Mouse (Mus musculus) CH12F3 (cell line): Measurements from ENCODE around the gene Pacsin2.
"Not testable (repeated sequence)": the region's sequence is repeated elsewhere in the genome, so short reads cannot be mapped to it uniquely, and the experiment has no call there.

ENCODE experiments used
- in situ Hi-C: fragments of 300-500 bp; cut with MboI; formaldehyde crosslinking; loops from 2 replicates; pipeline ENCODE4 v1.14.3; 2020; ENCODE audit warnings: low sequenced_read_pairs

Gene Pacsin2

DNA sequence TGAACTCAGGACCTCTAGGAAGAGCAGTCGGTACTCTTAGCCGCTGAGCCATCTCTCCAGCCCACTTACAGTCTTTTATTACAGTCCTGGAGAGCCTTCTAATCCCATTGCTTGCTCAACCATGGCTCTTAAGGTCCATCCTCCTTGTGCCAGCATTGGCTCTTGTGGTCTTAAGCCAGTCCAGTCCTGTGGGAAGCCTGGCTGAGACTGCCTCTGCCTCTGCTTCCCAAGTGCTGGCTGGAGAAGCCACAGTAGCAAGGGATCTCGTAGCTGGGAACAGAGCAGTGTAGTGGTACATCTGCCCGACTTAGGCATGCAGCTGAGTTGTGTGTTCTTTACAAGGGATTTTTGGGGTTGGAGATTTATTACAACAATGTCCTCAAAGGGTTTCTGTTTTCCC, 81.9 kb downstream of the Pacsin2 start:
- in situ Hi-C loops: no loop called here

DNA sequence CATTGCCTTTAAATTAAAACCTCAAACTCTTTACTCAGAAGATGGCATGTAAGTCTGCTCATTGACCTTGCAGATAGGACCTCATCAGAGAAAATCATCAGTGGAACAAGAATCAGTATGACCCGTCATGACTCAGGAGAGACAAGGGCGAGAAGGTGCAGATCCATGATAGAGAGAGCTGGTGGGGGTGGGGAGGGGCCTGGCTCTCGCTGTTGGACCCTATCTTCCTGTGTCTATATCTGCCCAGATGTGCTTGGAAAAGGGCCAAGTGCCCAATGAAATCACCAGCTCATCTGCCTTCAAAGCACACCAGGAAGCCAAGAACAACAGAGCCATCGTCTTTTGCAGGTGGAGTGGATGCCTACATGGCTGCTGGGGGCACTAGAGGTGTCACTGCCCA, 87.3 kb downstream of the Pacsin2 start:
- in situ Hi-C loops: no loop called here

DNA sequence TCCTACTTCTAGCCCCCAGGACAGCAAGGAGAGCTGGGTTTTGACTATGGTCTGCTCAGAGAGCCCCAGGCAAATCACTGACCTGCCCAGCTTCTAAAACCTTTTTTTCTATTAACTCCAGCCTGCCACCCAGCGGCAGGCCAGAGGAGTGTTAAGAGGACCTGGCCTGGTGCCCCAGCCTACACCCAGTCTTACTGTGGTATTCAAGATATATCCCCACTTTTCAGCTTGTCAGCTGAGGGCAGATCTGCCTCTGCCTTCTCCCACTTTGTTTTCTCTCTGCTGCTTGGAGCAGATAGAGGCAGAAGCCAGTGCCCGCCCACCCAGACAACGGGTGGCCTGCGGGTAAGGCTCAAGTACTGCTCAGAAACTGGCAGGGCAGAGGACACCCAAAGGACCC, 89.3 kb downstream of the Pacsin2 start:
- in situ Hi-C loops: no loop called here

DNA sequence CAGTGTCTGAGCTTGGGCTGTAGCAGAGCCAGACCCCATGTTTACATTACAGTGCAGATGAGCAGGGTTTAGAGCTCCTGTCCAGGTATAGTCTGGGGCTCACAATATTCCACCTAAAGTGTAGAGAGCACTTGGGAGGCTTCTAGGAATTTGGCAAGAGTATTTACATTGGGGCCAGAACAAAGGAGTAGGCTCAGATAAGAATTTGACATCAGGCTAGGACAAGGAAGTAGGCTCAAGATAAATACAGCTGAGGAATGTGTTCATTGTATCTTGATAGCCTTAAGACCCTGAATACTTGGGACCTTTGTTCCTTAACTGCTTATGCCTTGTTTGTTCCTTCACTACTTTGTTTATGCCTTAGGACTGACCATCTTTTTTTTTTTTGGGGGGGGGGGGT, 90.3 kb downstream of the Pacsin2 start:
- in situ Hi-C loops: no loop called here

DNA sequence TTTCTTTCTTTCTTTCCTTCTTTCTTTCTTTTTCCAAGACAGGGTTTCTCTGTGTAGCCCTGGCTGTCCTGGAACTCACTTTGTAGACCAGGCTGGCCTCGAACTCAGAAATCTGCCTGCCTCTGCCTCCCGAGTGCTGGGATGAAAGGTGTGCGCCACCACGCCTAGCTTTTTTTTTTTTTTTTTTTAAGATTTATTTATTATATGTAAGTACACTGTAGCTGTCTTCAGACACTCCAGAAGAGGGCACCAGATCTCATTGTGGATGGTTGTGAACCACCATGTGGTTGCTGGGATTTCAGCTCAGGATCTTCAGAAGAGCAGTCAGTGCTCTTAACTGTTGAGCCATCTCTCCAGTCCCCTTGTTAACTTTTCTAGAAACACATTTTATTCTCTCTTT, 95.7 kb downstream of the Pacsin2 start:
- in situ Hi-C loops: not testable (repeated sequence)

DNA sequence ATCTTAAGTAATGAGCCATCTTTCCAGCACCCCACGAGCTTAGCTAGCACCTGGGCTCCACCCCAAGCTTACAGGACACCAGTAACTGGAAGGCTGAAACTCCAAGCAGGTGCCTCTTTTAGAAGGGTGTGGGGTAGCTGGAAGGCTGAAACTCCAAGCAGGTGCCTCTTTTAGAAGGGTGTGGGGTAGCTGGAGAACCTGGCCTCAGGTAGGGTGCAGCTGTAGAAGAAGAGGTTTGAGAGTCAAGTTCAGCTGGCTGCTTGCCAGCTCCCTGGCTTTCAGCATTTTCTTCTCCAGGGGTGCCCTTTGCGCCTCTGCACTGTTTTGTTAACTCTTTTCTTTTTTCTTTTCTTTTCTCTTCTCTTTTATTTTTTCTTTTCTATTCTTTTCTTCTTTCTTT, 96.1 kb downstream of the Pacsin2 start:
- in situ Hi-C loops: no loop called here

DNA sequence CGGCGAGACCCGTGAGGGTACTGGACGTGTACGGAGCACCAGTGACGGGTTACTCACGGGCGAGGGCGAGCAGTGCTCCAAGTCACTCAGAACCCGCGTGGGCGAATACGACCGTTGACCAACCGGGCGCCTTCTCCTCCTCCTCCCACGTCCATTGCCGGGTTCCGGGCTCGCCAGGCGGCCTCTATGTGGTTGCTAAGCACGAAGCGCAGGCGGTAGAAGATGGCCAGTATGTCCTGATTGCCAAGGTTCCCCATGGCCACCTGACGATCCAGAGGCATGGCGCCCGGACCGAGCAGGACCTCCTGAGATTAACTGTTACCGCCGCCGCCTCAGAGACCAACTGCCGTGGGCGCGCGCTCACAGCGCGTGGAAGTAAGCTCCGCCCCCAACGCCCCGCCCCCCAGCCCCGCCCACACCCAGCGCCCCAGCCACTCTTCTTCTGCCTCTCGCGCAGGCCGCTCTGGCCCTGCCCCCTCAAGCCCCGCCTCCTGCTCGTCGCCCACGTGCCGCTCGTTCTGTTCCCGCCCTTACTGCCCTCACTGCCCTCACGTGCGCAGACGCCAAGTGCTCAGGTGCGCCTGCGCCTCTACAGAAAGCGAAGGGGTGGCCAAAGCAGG, 97.4 kb downstream of the Pacsin2 start:
- in situ Hi-C loops: no loop called here

DNA sequence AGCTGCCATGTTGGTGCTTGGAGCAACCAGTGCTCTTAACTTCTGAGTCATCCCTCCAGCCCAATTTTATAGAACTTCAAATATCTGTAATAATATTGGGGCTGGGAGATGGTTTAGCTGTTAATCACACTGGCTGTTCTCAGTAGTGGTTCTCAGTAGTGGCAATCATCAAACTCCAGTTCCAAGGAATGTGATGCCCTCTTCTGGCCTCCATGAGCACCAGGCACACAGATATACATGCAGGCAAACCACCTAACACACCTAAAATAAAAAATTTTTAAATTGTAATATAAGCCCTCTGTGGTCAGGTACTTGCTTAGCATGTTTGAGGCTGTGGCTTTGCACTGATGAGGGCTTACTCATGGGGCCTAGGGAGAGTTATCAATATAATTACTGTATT, 98.7 kb downstream of the Pacsin2 start:
- in situ Hi-C loops: no loop called here

DNA sequence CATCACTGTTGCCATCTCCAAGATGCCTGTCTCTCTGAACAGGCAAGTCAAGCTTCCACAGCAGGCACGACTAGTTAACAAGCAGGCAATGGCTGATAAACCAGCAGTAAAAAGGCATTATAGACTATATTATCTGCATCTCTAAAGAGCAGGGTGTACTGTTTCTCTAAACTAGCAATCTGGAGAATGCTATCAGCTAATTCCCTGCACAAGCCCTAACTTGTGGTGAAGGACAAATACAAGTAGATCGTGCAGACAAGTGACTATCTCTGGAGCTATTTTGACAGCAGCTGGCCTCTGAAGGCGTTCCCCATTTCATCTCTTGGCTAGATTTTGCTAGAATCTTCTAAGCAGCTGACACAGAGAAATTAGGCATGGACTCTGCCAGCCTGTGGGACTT, 100.2 kb downstream of the Pacsin2 start:
- in situ Hi-C loops: no loop called here

DNA sequence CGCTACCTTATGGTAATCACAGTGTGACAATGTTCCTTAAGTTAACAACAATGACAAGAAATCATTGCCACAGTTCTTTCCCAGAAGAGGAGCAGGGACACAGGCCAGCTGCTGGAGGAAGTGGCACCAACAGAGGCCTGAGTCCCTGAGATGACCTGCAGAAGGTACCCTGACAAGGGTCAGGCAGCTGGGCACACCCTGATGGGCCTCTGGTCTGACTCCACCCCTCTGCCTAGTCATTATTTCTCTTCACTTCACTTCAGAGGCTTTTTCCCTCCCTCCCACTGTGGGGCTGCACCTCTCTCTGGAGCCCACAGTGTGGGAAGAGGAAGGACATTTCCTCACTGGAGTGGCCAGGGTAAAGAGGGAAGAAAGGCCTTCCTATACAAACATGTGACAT, 101.6 kb downstream of the Pacsin2 start:
- in situ Hi-C loops: not testable (repeated sequence)

DNA sequence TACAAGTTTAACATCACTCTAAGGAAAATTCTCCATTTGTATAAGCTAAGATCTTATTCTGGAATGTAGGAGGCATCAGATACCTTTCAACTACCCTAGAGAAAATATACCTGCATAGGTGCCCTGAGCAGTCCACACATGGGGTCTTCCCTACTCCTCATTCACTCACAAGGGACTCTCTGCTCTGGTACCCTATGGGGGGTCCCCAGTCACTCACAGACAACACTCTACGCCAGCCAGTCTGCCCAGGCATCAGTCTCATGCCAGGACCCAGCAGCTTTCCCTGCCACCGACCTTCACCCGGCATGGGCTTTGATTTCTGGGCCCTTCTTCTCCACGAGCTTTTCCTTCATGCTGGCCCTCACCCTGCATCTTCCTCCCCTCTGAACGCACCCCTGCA, 103.5 kb downstream of the Pacsin2 start:
- in situ Hi-C loops: not testable (repeated sequence)

DNA sequence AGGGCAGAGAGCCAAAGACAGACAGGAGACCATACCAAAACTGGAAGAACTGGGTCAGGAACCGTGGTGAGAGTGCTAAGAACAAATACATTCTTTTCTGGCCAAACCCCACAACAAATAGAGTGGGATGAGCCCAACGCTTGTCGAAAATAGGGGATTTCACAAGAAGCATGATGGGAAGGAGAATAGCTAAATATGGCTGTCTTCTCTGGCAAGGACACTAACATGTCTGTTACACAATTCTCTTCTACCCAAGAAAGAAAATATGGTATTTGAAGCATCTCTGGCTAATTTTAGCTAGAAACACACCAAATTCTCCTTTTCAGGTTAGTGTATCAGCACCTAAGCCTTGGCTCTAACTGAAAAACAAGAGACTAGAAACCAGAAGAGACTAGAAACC, 104.3 kb downstream of the Pacsin2 start:
- in situ Hi-C loops: no loop called here

DNA sequence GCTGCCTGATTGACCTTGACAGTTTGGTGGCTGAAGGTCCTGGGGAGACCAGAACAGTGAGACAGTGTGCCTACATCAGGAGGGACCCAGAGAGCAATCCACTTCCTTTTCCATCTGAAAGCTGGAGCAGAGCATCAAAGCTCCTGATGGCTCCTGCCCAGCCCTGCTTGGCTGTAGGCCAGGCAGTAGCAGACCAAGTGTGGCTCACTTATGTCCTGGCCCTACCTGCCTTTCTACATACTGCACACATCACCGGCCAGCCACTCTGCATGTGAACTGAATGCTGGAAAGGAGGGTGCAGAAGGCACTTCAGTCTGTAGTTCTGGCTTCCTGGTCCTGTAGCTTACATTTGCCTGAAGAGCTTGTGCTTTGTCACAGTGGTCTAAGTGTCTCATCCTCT, 105.9 kb downstream of the Pacsin2 start:
- in situ Hi-C loops: no loop called here

DNA sequence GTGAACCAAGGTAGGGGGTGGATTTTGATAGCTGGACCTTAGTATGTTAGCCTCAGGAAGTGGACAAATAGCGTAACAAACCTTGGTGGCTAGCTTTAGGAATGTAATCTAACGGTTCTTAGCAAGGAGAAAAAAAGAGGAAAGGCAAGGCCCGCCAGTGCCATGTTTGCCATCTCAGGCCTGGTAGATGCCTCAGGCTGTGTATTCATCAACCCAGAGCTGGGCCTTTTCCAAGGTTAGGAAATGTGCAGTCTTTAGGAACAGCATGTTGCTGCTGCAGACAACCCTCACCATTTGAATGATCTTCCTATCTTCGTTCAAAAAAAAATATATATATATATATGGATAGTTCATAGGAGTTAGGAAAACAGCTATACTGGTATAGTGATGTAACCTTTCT, 112.9 kb downstream of the Pacsin2 start:
- in situ Hi-C loops: no loop called here

DNA sequence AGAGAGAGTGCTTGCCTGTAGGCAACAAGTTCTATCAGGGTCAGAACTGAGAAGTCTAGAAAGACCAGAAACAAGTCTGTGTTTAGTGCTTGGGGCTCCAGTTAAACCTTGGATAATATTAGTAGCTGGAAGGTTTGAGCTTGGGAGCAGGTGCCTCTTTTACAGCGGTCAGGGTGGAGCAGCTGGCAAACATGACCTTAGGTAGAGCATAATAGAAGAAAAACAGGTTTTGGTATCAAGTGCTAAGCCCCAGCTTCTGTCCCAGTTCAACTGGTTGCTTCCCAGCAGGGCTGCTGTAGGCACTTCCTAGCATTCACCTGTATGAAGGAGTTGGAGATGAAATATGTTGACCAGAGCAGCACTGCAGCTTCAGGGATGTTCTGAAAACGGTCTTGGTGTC, 113.5 kb downstream of the Pacsin2 start:
- in situ Hi-C loops: no loop called here

DNA sequence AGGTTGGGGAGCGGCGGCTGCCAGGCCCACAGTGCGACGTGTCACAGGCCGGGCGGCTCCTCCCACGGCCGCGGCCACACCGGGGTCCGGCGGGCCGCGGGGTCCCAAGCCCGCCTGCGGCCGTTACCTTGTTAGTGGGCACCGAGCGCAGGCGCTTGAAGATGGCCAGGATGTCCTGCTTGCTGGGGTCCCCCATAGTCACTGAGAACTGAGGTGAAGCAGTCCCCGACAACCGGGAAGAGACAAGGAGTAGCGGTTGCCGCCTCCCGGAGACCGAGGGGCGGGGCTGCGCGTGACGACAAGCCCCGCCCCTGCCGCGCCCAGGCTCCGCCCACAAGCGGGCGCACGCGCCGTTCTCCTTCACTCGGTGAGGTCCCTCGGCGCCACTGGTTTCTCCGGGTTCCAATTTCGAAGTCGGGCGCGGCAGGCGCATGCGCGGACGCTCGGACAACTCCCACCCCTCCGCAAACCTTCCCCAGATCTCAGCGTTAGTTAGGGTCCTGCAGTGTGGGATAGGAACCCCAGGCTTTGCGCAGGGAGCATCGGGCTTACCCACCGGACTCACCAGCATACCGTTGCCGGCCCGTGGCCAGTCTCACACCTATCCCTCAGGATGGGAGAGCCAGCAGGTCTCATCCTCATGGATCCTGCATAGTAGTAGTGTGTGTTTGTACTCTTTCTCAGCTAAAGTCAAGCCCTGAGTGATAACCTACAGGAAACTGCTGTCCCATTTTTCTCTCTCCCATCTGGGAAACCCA, 114.3 kb downstream of the Pacsin2 start, which contains the start of gene Arfgap3:
TSS of gene Arfgap3 (minus strand) at position 294 of the 758 bp plus-strand sequence.
- in situ Hi-C loops: no loop called here

DNA sequence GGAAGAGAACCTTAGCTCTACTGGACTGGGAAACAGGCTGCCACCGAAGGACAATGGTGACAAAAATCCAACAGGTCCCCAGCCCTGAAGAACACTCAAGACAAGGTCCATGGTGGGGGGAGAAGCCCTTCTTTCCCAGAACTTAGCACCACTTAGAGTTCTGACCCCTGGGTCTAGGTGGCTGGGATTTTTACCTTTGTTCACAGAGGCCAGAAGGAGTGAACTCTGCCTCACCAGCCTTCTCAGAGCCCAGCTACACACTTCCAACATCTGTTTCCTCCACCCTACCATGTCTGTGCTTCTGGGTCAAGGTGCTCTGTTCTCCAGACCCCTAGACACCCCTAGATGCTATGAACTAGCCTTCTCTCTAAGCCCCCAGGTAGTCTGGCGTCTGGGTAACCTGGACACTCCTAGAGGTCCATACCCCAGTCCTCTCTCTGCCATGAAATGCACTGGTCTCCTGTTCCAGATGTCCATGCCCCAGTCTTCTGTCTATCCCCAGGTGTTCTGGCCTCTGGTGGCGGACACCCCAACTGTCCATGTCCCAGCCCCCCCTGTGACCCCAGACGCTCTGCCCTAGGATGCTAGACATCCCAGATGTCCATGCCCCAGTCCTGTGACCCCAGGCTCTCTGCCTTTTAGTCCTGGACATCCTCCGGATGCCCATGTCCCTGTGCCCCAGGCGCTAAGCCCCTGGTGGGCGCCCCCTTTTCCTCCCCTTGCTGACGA, 115.0 kb downstream of the Pacsin2 start:
- in situ Hi-C loops: no loop called here

DNA sequence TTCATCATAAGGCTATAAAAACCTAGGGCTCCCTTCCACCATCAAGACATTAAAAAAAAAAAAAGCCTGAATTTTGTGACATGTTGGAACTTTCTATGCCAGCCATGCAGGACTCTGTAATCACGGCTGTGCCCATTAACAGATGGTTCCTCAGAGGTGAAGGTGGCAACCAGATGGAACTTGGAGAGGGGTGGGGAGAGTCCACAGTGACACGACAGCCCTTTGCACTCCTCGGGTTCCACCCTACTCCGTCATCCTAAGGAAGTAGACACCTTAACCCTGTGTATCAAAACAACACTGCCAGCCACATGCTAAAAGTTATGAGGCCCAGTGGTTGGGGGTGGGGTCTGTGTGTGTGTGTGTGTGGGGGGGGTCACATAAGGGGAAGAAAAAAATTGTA, 115.7 kb downstream of the Pacsin2 start:
- in situ Hi-C loops: no loop called here

DNA sequence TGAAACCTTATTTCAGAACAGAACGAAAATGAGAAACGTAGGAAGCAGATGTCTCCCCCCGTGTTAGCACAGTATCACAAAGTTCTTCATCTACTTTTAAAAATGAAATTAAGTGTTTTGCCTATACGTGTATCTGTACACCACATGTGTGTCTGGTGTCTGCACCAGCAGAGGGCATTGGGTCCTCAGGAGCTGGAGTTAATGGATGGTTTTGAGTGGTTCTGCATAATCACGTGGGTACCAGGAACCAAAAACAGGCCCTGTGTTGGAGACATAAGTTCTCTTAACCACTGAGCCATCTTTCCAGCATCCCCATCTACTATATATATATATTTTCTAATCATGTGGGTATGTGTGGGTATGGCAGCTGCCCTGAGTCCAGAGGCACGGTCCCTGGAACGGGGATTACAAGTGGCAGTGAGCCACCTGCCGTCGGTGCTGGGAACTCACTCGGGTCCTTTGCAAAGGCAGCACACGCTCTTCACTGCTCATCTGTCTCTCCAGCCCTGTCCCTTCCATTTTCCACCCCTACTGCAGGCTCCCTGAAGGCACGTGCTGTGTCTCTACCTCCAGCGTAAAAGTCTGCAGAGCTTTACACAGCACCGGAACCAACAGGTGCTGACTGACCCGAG, 118.4 kb downstream of the Pacsin2 start:
- in situ Hi-C loops: no loop called here

DNA sequence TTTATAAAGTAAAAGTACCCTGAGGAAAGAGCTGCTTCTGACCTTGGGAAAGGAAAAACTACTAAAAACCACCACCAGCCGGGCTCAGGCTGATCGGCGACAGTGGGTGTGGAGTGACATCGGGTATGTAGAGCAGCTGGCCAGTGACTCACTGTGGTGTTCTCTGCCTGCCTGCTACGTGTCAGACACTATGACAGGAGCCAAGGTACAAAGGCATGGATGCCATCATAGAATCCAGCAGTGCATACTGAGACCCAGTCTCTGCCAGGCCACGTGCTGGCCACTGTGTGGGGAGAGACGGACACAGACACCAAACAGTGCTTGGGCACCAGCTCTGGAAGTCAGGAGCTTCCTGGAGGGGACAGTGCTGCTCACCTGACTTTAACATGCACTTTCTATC, 119.5 kb downstream of the Pacsin2 start:
- in situ Hi-C loops: no loop called here

DNA sequence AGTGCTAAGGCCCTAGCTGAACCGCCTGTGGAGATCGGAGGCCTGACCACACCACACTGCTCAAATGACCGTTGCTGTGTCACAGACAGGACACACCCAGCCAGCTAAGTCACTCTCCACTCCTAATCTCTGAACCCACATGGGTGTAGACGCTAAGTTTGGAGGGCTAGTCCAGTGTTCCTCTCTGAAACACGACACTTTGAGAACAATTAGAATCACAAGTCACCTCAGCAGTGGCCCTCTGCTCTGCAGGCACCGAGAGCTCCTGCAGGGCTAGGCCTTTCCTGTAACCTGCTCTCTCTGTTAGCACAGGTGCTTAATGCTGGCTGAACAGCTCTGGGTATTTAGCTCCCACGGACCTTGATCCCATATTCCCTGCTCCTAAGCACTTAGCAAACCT, 120.2 kb downstream of the Pacsin2 start:
- in situ Hi-C loops: no loop called here

DNA sequence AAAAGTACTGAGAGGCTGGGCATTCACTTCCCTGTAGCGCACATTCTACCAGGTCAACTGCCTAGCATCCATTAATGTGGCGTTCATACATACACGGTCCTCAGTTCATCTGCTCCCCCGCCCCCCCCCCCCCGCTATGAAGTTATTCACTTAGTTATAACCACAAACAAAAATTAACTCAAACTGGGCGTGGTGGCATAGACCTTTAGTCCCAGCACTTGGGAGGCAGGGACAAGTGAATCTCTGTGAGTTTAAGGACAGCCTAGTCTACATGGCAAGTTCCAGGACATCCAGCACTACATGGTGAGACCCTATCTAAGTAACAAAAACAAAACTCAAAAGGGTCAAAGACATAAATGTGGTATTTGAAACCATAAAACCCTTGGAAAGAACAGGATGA, 125.5 kb downstream of the Pacsin2 start:
- in situ Hi-C loops: no loop called here
